Mouse (Mus musculus) neural tube, embryonic 14.5 days (tissue): ENCODE measurements around the gene Cytl1. TPM values are rescaled to one million over a fixed set of nuclear protein-coding genes. Genes with fewer than 3 reads are reported as not detected.

ENCODE experiments used
- ATAC-seq: fragments of 200-750 bp; cut with Nextera tagmentation; 2 replicates; pipeline ENCODE4 v1.8.0; 2017; ENCODE audit warnings: low read depth, mild to moderate bottlenecking, moderate TSS enrichment, moderate library complexity
- H3K27ac ChIP-seq: fragments of 300-500 bp; sonication (generic); 2 replicates; pipeline ENCODE4 v1.5.1; 2014; ENCODE audit warnings: low read depth, mild to moderate bottlenecking, control low read depth, low read length, moderate library complexity, mixed read lengths
- H3K27me3 ChIP-seq: fragments of 300-500 bp; sonication (generic); 2 replicates; pipeline ENCODE4 v1.6.1; 2014; ENCODE audit warnings: low read length; ENCODE audit not compliant: control insufficient read depth, insufficient read depth
- H3K36me3 ChIP-seq: fragments of 300-500 bp; sonication (generic); 2 replicates; pipeline ENCODE4 v1.6.1; 2014; ENCODE audit warnings: low read length, mixed read lengths; ENCODE audit not compliant: control insufficient read depth, insufficient read depth
- H3K4me1 ChIP-seq: fragments of 300-500 bp; sonication (generic); 2 replicates; pipeline ENCODE4 v1.6.1; 2014; ENCODE audit warnings: low read length; ENCODE audit not compliant: control insufficient read depth, insufficient read depth
- H3K4me2 ChIP-seq: fragments of 300-500 bp; sonication (generic); 2 replicates; pipeline ENCODE4 v1.6.1; 2014; ENCODE audit warnings: mild to moderate bottlenecking, low read depth, low read length, control low read depth
- H3K4me3 ChIP-seq: fragments of 300-500 bp; sonication (generic); 2 replicates; pipeline ENCODE4 v1.5.1; 2014; ENCODE audit warnings: low read depth, low read length, control low read depth, mixed read lengths
- H3K9ac ChIP-seq: fragments of 300-500 bp; sonication (generic); replicated peaks from 2 replicates; pipeline ENCODE4 v1.6.1; 2014; ENCODE audit warnings: low read depth, mild to moderate bottlenecking, control low read depth, low read length, mixed read lengths
- H3K9me3 ChIP-seq: fragments of 300-500 bp; sonication (generic); 2 replicates; pipeline ENCODE4 v1.6.1; 2016; ENCODE audit warnings: low read length; ENCODE audit not compliant: control insufficient read depth
- WGBS: fragments of 180-500 bp; shearing (Covaris S2); extraction: QIAGEN DNeasy Blood & Tissue Kit; methylation state at CpG from one replicate; pipeline ENCODE4 v1.1.7; 2014; 5-methylcytosine and 5-hydroxymethylcytosine counted together
- polyA plus RNA-seq: library from polyadenylated mRNA; unstranded; fragments of >200 nt; fragmentation: Nextera tagmentation; extraction: Ambion mirVana; gene quantifications from 2 replicates; pipeline ENCODE4 v1.2.1, GENCODE M21; 2014

Cytl1 gene
- polyA plus RNA-seq, result 0.28 and 0.84 TPM in 2 replicates

GRCm38 (mm10) chr5:37735224-37735623, at the start of gene Cytl1:
Gene Cytl1 (plus strand): TSS chr5:37735519.
- Histone ChIP-seq H3K4me2 (no peak within 1 kb of the TSS), H3K27ac (no peak within 1 kb of the TSS), H3K36me3 (no peaks in the 10 kb centered on the region), H3K9ac (no peak within 1 kb of the TSS), H3K27me3 (no peaks in the 10 kb centered on the region), H3K4me1 (no peaks in the 10 kb centered on the region), H3K4me3 (no peak within 1 kb of the TSS), H3K9me3 (no peaks in the 10 kb centered on the region)
- ATAC-seq, result no peak
- WGBS, result 36% methylated on average over 5 of the region's 5 CpGs

- Histone ChIP-seq H3K27ac (no peak overlapping the region), H3K9ac (no peak overlapping the region), H3K9me3 (no peaks in the 10 kb centered on the region), H3K36me3 (no peaks in the 10 kb centered on the region), H3K4me2 (no peak overlapping the region), H3K27me3 (no peaks in the 10 kb centered on the region), H3K4me3 (no peak overlapping the region), H3K4me1 (no peaks in the 10 kb centered on the region)
- 86% methylated on average over 3 of the region's 3 CpGs for WGBS
- ATAC-seq, result no peak
These were observed 42.6 kb upstream of the Cytl1 start for GRCm38 (mm10) chr5:37692759-37693158.

- Histone ChIP-seq H3K36me3 (no peaks in the 10 kb centered on the region), H3K27ac (no peak overlapping the region), H3K9ac (no peak overlapping the region), H3K4me3 (no peak overlapping the region), H3K4me2 (no peak overlapping the region), H3K27me3 (no peaks in the 10 kb centered on the region), H3K4me1 (no peaks in the 10 kb centered on the region), H3K9me3 (no peaks in the 10 kb centered on the region)
- WGBS, result 20% methylated on average over 4 of the region's 4 CpGs
- no peak for ATAC-seq
These were observed 39.5 kb upstream of the Cytl1 start for GRCm38 (mm10) chr5:37695773-37696172.

- Histone ChIP-seq H3K27me3 (no peaks in the 10 kb centered on the region), H3K4me2 (no peak overlapping the region), H3K36me3 (no peaks in the 10 kb centered on the region), H3K4me3 (no peak overlapping the region), H3K9me3 (no peaks in the 10 kb centered on the region), H3K4me1 (no peaks in the 10 kb centered on the region), H3K9ac (no peak overlapping the region), H3K27ac (no peak overlapping the region)
- ATAC-seq, result no peak
- 90% methylated on average over 7 of the region's 7 CpGs for WGBS
These were observed 38.0 kb upstream of the Cytl1 start for GRCm38 (mm10) chr5:37697286-37697685.

GRCm38 (mm10) chr5:37699757-37700156, 35.6 kb upstream of the Cytl1 start:
- Histone ChIP-seq H3K9ac (no peak overlapping the region), H3K27me3 (no peaks in the 10 kb centered on the region), H3K36me3 (no peaks in the 10 kb centered on the region), H3K27ac (no peak overlapping the region), H3K9me3 (no peaks in the 10 kb centered on the region), H3K4me2 (no peak overlapping the region), H3K4me1 (no peaks in the 10 kb centered on the region), H3K4me3 (no peak overlapping the region)
- WGBS, result 59% methylated on average over 12 of the region's 12 CpGs
- no peak for ATAC-seq

GRCm38 (mm10) chr5:37704962-37705361, 30.4 kb upstream of the Cytl1 start:
- H3K9ac ChIP-seq, result no peak overlapping the region
- H3K4me2 ChIP-seq, result no peak overlapping the region
- H3K4me3 ChIP-seq, result no peak overlapping the region
- 82% methylated on average over 2 of the region's 2 CpGs for WGBS
- H3K27me3 ChIP-seq, result no peaks in the 10 kb centered on the region
- H3K27ac ChIP-seq, result no peak overlapping the region
- H3K4me1 ChIP-seq, result no peaks in the 10 kb centered on the region
- no peaks in the 10 kb centered on the region for H3K9me3 ChIP-seq
- ATAC-seq, result no peak
- H3K36me3 ChIP-seq, result no peaks in the 10 kb centered on the region

- Histone ChIP-seq H3K9ac (no peak overlapping the region), H3K4me2 (no peak overlapping the region), H3K27me3 (no peaks in the 10 kb centered on the region), H3K36me3 (no peaks in the 10 kb centered on the region), H3K9me3 (no peaks in the 10 kb centered on the region), H3K4me3 (no peak overlapping the region), H3K27ac (no peak overlapping the region), H3K4me1 (no peaks in the 10 kb centered on the region)
- no peak for ATAC-seq
- 68% methylated on average over 3 of the region's 3 CpGs for WGBS
These were observed 27.2 kb upstream of the Cytl1 start for GRCm38 (mm10) chr5:37708124-37708523.

- H3K27ac ChIP-seq, result no peak overlapping the region
- no peak overlapping the region for H3K4me3 ChIP-seq
- ATAC-seq, result no peak
- H3K27me3 ChIP-seq, result no peaks in the 10 kb centered on the region
- no peaks in the 10 kb centered on the region for H3K9me3 ChIP-seq
- no peaks in the 10 kb centered on the region for H3K4me1 ChIP-seq
- no peaks in the 10 kb centered on the region for H3K36me3 ChIP-seq
- 87% methylated on average over 5 of the region's 5 CpGs for WGBS
- no peak overlapping the region for H3K9ac ChIP-seq
- H3K4me2 ChIP-seq, result no peak overlapping the region
These were observed 25.9 kb upstream of the Cytl1 start for GRCm38 (mm10) chr5:37709257-37709904.

- peak within 1 kb of the TSS; percentile 60 for H3K27ac ChIP-seq
- peak within 1 kb of the TSS; percentile 66 for H3K4me2 ChIP-seq
- peak within 1 kb of the TSS; percentile 64 for H3K9ac ChIP-seq
- ATAC-seq, result peak; percentile 90
- no peaks in the 10 kb centered on the region for H3K9me3 ChIP-seq
- H3K36me3 ChIP-seq, result no peaks in the 10 kb centered on the region
- H3K4me1 ChIP-seq, result peaks cover 3% of the 10 kb centered on the region; the same call in 1 of the 2 replicates
- peaks cover 3% of the 10 kb centered on the region; the same call in 1 of the 2 replicates for H3K27me3 ChIP-seq
- H3K4me3 ChIP-seq, result peak within 1 kb of the TSS; percentile 45
- WGBS, result under 1% methylated on average over 40 of the region's 40 CpGs
These were observed 18.6 kb upstream of the Cytl1 start, which contains the start of gene Stk32b for GRCm38 (mm10) chr5:37716505-37717372. Gene Stk32b (minus strand): TSS chr5:37717171.
